Mouse (Mus musculus) lung, embryonic 14.5 days (tissue): ENCODE data around the gene Sycn. TPM values are rescaled to one million over a fixed set of nuclear protein-coding genes. Genes with fewer than 3 reads are reported as not detected.

Experiments
- ATAC-seq: fragments of 200-750 bp; cut with Nextera tagmentation; 2 replicates; pipeline ENCODE4 v1.8.0; 2017; ENCODE audit warnings: mild to moderate bottlenecking, moderate TSS enrichment, moderate library complexity; ENCODE audit not compliant: insufficient read depth
- DNase-seq: peaks from one replicate; pipeline ENCODE4 v3.0.0-alpha.2; 2015
- H3K27ac ChIP-seq: fragments of 300-500 bp; sonication (generic); 2 replicates; pipeline ENCODE4 v1.5.1; 2014; ENCODE audit warnings: low read depth, mild to moderate bottlenecking, moderate library complexity
- H3K27me3 ChIP-seq: fragments of 300-500 bp; sonication (generic); 2 replicates; pipeline ENCODE4 v1.6.1; 2014; ENCODE audit warnings: low read length, control low read depth; ENCODE audit not compliant: insufficient read depth
- H3K36me3 ChIP-seq: fragments of 300-500 bp; sonication (generic); 2 replicates; pipeline ENCODE4 v1.6.1; 2014; ENCODE audit warnings: control low read depth; ENCODE audit not compliant: insufficient read depth
- H3K4me1 ChIP-seq: fragments of 300-500 bp; sonication (generic); 2 replicates; pipeline ENCODE4 v1.6.1; 2014; ENCODE audit warnings: antibody characterized with exemption, control low read depth; ENCODE audit not compliant: insufficient read depth
- H3K4me2 ChIP-seq: fragments of 300-500 bp; sonication (generic); 2 replicates; pipeline ENCODE4 v1.6.1; 2014; ENCODE audit warnings: mild to moderate bottlenecking
- H3K4me3 ChIP-seq: fragments of 300-500 bp; sonication (generic); 2 replicates; pipeline ENCODE4 v1.5.1; 2014; ENCODE audit warnings: low read depth, low read length
- H3K9ac ChIP-seq: fragments of 300-500 bp; sonication (generic); 2 replicates; pipeline ENCODE4 v1.6.1; 2014
- H3K9me3 ChIP-seq: fragments of 300-500 bp; sonication (generic); 2 replicates; pipeline ENCODE4 v1.6.1; 2016; ENCODE audit warnings: low read depth, low read length, control low read depth
- CTCF ChIP-seq: IDR thresholded peaks from 2 replicates; pipeline ENCODE4 v1.5.1; 2016; ENCODE audit warnings: antibody characterized with exemption, low read depth
- WGBS: fragments of 180-500 bp; shearing (Covaris S2); extraction: QIAGEN DNeasy Blood & Tissue Kit; methylation state at CpG from one replicate; pipeline ENCODE4 v1.1.7; 2014; 5-methylcytosine and 5-hydroxymethylcytosine counted together
- microRNA-seq: library from miRNA; unstranded; fragments of <30 nt; microRNA quantifications from one replicate; pipeline ENCODE4, GENCODE M21; 2016; ENCODE audit warnings: borderline number of aligned reads
- polyA plus RNA-seq: library from polyadenylated mRNA; unstranded; fragments of >200 nt; fragmentation: Nextera tagmentation; extraction: Ambion mirVana; gene quantifications from 2 replicates; pipeline ENCODE4 v1.2.1, GENCODE M21; 2014

Gene Sycn
- polyA plus RNA-seq, 1 experiment from 2014 or later, result not detected

GRCm38 (mm10) chr7:28583570-28584344 is 43.1 kb downstream of the Sycn start:
- Histone ChIP-seq H3K27ac (peak overlapping the region; percentile 54; the same call in 1 of the 2 replicates), H3K36me3 (peaks cover 9% of the 10 kb centered on the region; the same call in 1 of the 2 replicates), H3K27me3 (no peaks in the 10 kb centered on the region), H3K4me3 (no peak overlapping the region), H3K9me3 (no peaks in the 10 kb centered on the region), H3K4me2 (no peak overlapping the region), H3K4me1 (peaks cover 43% of the 10 kb centered on the region), H3K9ac (no peak overlapping the region)
- no peak for DNase-seq
- no peak for TF ChIP-seq CTCF
- ATAC-seq, result no peak
- WGBS, result 63% methylated on average over 8 of the region's 8 CpGs

- DNase-seq (no peak), ATAC-seq (no peak)
- H3K4me2 ChIP-seq, result no peak overlapping the region
- no peak overlapping the region for H3K9ac ChIP-seq
- no peaks in the 10 kb centered on the region for H3K27me3 ChIP-seq
- WGBS, result 53% methylated on average over 4 of the region's 4 CpGs
- H3K27ac ChIP-seq, result peak overlapping the region; percentile 54; the same call in 1 of the 2 replicates
- H3K36me3 ChIP-seq, result peaks cover 4% of the 10 kb centered on the region; the same call in 1 of the 2 replicates
- no peak overlapping the region for H3K4me3 ChIP-seq
- no peaks in the 10 kb centered on the region for H3K9me3 ChIP-seq
- no peak for TF ChIP-seq CTCF
- H3K4me1 ChIP-seq, result peaks cover 40% of the 10 kb centered on the region
Measured at GRCm38 (mm10) chr7:28584468-28584867, 43.8 kb downstream of the Sycn start.

GRCm38 (mm10) chr7:28585001-28585400 is 44.3 kb downstream of the Sycn start:
- Histone ChIP-seq H3K27ac (peak overlapping the region; percentile 43; the same call in 1 of the 2 replicates), H3K9ac (peak overlapping the region; percentile 9; the same call in 1 of the 2 replicates), H3K9me3 (no peaks in the 10 kb centered on the region), H3K4me2 (no peak overlapping the region), H3K4me3 (no peak overlapping the region), H3K27me3 (no peaks in the 10 kb centered on the region), H3K36me3 (peaks cover 4% of the 10 kb centered on the region; the same call in 1 of the 2 replicates), H3K4me1 (peaks cover 40% of the 10 kb centered on the region)
- DNase-seq, result no peak
- no peak for ATAC-seq
- WGBS, result 61% methylated on average over 6 of the region's 6 CpGs
- TF ChIP-seq CTCF, result peak; percentile 13; the same call in 1 of the 2 replicates

- ATAC-seq, result no peak
Measured at GRCm38 (mm10) chr7:28586663-28587411, 46.2 kb downstream of the Sycn start.

GRCm38 (mm10) chr7:28587644-28588043 is 47.0 kb downstream of the Sycn start:
- Histone ChIP-seq H3K4me2 (no peak overlapping the region), H3K9ac (0 out of 2 replicates have a peak overlapping the region, but pooled peaks have one; percentile 11), H3K4me1 (peaks cover 38% of the 10 kb centered on the region), H3K36me3 (peaks cover 4% of the 10 kb centered on the region; the same call in 1 of the 2 replicates), H3K4me3 (no peak overlapping the region), H3K27me3 (no peaks in the 10 kb centered on the region), H3K9me3 (no peaks in the 10 kb centered on the region), H3K27ac (peak overlapping the region; percentile 71)
- ATAC-seq, result peak; percentile 32; the same call in 1 of the 2 replicates
- peak; percentile 27 for DNase-seq
- TF ChIP-seq CTCF, result no peak

More at GRCm38 (mm10) chr7:28586663-28587411, 46.2 kb downstream of the Sycn start:
- Histone ChIP-seq H3K27me3 (no peaks in the 10 kb centered on the region), H3K9me3 (no peaks in the 10 kb centered on the region), H3K4me2 (no peak overlapping the region), H3K36me3 (peaks cover 4% of the 10 kb centered on the region; the same call in 1 of the 2 replicates), H3K4me3 (no peak overlapping the region), H3K9ac (no peak overlapping the region), H3K4me1 (peaks cover 40% of the 10 kb centered on the region), H3K27ac (peak overlapping the region; percentile 71; the same call in 1 of the 2 replicates)
- 59% methylated on average over 6 of the region's 6 CpGs for WGBS
- TF ChIP-seq CTCF, result no peak
- DNase-seq, result peak; percentile 44

Small RNA genes lying within 50 kb of the gene (microRNA-seq; reads per million reads assigned to microRNA genes)
- gene Mir7049, result 0.71 reads per million

Other genes starting within 250 kb of the Sycn start
- gene Selenov, start 249.7 kb upstream of the Sycn start, polyA plus RNA-seq, result 0.15 TPM in 1 of 2 replicates, not detected in the other
- gene Dll3, start 238.6 kb upstream of the Sycn start, polyA plus RNA-seq, result 0.43 and 0.66 TPM in 2 replicates
- 162 and 174 TPM in 2 replicates for gene Timm50, start 228.8 kb upstream of the Sycn start, polyA plus RNA-seq
- 73.5 and 77.5 TPM in 2 replicates for gene Supt5, start 202.1 kb upstream of the Sycn start, polyA plus RNA-seq
- gene Rps16, start 190.2 kb upstream of the Sycn start, polyA plus RNA-seq, result 1,310 and 1,324 TPM in 2 replicates
- 74.1 and 75.1 TPM in 2 replicates for gene Plekhg2, start 168.3 kb upstream of the Sycn start, polyA plus RNA-seq
- 12.9 and 13.2 TPM in 2 replicates for gene Zfp36, start 160.6 kb upstream of the Sycn start, polyA plus RNA-seq
- 45.9 and 49.1 TPM in 2 replicates for gene Med29, start 148.2 kb upstream of the Sycn start, polyA plus RNA-seq
- gene Paf1, start 147.9 kb upstream of the Sycn start, polyA plus RNA-seq, result 73.1 and 75.4 TPM in 2 replicates
- gene Gmfg, start 103.4 kb upstream of the Sycn start, polyA plus RNA-seq, result 30.5 and 37.0 TPM in 2 replicates
- gene Lrfn1, start 88.9 kb upstream of the Sycn start, polyA plus RNA-seq, result 4.4 and 6.6 TPM in 2 replicates
- gene Ifnl2, start 30.4 kb upstream of the Sycn start, polyA plus RNA-seq, result not detected in 2 replicates
- gene Ifnl3, start 18.0 kb upstream of the Sycn start, polyA plus RNA-seq, result not detected in 2 replicates
- gene Nccrp1, start 6.4 kb downstream of the Sycn start, polyA plus RNA-seq, result not detected in 2 replicates
- 27.9 and 34.0 TPM in 2 replicates for gene Samd4b, start 57.3 kb downstream of the Sycn start, polyA plus RNA-seq
- 46.2 and 52.5 TPM in 2 replicates for gene Pak4, start 57.3 kb downstream of the Sycn start, polyA plus RNA-seq
- gene Acp7, start 90.4 kb downstream of the Sycn start, polyA plus RNA-seq, result not detected in 2 replicates
- 6.8 and 6.9 TPM in 2 replicates for gene Fbxo27, start 152.0 kb downstream of the Sycn start, polyA plus RNA-seq
- gene Fbxo17, start 175.9 kb downstream of the Sycn start, polyA plus RNA-seq, result 13.6 and 15.8 TPM in 2 replicates
- gene Mrps12, start 200.9 kb downstream of the Sycn start, polyA plus RNA-seq, result 131 and 132 TPM in 2 replicates
- 27.9 and 31.4 TPM in 2 replicates for gene Sars2, start 201.1 kb downstream of the Sycn start, polyA plus RNA-seq
- not detected in 2 replicates for gene Ccer2, start 215.3 kb downstream of the Sycn start, polyA plus RNA-seq
- gene Sirt2, start 225.8 kb downstream of the Sycn start, polyA plus RNA-seq, result 54.0 and 59.6 TPM in 2 replicates
- 31.8 and 37.4 TPM in 2 replicates for gene Nfkbib, start 226.6 kb downstream of the Sycn start, polyA plus RNA-seq
- gene Rinl, start 248.1 kb downstream of the Sycn start, polyA plus RNA-seq, result 6.8 and 6.9 TPM in 2 replicates